Mouse (Mus musculus): ENCODE measurements around the gene Ppp2r3c. TPM values are rescaled to one million over a fixed set of nuclear protein-coding genes. Genes with fewer than 3 reads are reported as not detected.

Gene Ppp2r3c
- 10.8 and 11.9 TPM in 2 replicates for polyA plus RNA-seq (2015; fragmentation: Nextera tagmentation; extraction: Ambion mirVana)

DNA sequence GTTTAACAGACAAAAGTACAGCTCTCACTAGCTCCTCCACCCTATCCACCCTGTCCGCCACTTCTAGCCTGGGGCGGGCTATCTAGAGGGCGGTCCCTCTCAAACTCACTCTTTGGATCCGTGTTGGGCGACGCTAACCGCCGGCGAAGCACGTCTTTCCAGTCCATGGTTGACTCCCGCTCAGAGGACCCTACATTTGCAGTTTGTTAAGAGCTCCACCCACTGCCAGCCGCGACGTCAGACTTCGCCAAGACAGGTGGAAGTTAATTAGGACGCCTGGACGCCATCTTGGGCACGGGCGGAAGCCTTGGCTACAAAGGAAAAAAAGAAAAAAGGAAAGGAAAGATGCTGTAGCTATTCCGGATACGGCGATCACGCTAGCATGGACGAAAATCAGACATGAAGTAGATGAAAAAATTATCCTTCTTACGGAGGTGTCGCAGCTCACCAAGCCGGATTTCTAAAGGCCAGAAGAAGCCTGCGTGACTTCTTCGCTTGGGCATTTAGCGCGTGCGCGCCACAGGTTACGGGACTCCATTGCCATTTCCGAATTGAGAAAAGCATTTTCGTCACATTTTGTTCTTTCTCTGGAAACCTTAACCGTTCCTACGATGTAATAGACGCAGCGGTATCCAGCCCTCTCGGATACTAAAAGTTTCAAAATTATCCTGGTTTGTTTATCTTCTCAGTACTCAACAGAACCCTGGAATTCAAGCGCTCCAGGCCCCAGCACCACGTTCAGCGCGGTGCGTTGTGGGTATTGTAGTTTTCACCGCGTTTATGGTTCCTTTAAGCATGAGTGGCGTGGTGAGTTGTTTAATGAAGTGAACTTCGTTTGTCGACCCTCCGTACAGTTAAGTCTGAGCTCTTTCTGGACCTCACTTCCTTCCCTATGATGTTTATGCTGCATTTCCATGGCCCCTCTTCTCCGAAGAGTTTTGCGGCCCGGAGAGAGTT is at the start of gene Ppp2r3c:
TSS of gene Ppp2r3c (minus strand) at position 514 of the 957 bp plus-strand sequence.

DNA sequence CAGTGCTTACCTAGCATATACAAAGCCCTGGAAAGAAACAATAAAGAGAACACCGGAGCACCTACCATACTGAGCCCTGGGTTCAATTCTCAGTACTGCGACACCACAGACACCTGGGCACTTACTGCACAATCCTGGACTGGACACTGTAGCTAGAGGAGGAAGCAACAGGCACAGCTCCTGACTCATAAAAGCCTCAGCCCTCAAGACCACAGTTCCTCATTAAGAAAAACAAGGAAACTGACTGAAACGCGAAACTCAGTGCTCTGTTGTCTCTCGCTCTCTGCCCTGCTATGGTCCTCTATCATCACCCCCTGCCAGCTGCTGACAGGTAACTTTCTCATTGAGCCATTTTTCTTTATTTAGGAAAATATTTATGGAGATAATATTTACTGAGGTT is 3.5 kb downstream of the Ppp2r3c start, which contains the start of gene 1110008L16Rik:
TSS of gene 1110008L16Rik (plus strand) at position 242 of the 400 bp plus-strand sequence.

DNA sequence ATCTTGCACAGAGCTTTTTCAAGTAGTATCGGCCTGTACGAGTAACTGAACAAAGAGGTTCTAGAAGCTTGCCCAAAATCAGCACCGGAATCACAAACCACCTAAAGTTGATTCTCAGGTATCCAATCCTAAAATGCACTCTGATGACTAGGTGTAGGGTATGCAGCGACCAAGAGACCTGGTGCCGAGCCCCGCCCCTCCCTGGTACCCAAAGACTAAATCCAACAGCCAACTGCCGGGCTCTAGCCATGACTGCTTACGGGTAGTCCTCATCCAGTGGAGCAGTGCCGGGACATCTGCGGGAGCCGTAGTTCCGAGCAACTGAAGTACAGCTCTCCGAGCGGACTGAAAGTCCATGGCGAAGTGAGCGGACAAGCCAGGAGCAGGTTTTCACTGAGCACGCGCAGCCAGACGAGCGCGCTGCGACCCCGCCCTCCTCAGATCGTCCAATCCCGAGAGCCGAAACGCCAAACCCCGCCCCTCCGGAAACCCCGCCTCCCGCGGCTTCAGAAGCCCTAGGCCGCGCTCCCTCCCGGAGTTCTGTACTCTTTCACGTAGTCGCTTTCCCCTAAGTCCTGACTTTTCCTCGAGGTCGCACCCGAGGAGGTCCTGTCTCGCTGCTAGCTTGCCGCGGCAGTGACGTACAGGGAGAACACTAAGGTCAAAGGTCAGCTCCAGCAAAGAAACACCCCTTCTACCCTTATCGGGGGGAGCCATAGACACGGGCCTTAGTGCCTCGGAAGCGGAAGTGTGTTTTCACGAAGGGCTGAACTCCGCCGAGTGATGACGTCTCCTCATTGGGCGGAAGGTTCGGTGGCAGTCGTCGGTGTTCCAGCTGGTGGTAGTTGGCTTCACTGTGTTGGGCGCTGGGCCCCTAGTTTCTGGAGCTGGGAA is 72.9 kb downstream of the Ppp2r3c start, which contains the start of gene Srp54c:
TSS of gene Srp54c (plus strand) at position 543 of the 894 bp plus-strand sequence.

Other genes with a start within 250 kb of the Ppp2r3c start
- 28.3 and 31.8 TPM in 2 replicates for gene 2700097O09Rik, start 222.9 kb downstream of the Ppp2r3c start, polyA plus RNA-seq (2015; fragmentation: Nextera tagmentation; extraction: Ambion mirVana)
- gene Srp54a, start 222.7 kb downstream of the Ppp2r3c start, polyA plus RNA-seq (2015; fragmentation: Nextera tagmentation; extraction: Ambion mirVana), result 79.1 and 82.9 TPM in 2 replicates
- 15.9 and 16.5 TPM in 2 replicates for gene Fam177a, start 178.5 kb downstream of the Ppp2r3c start, polyA plus RNA-seq (2015; fragmentation: Nextera tagmentation; extraction: Ambion mirVana)
- gene Srp54b, start 147.9 kb downstream of the Ppp2r3c start, polyA plus RNA-seq (2015; fragmentation: Nextera tagmentation; extraction: Ambion mirVana), result 30.5 and 32.0 TPM in 2 replicates
- not detected in 2 replicates for gene 1700047I17Rik2, start 103.4 kb downstream of the Ppp2r3c start, polyA plus RNA-seq (2015; fragmentation: Nextera tagmentation; extraction: Ambion mirVana)
- 37.4 and 37.9 TPM in 2 replicates for gene Srp54c, start 72.8 kb downstream of the Ppp2r3c start, polyA plus RNA-seq (2015; fragmentation: Nextera tagmentation; extraction: Ambion mirVana)
- 7.9 and 8.5 TPM in 2 replicates for gene 1110008L16Rik, start 3.4 kb downstream of the Ppp2r3c start, polyA plus RNA-seq (2015; fragmentation: Nextera tagmentation; extraction: Ambion mirVana)
- 291 and 294 TPM in 2 replicates for gene Psma6, start 81.2 kb upstream of the Ppp2r3c start, polyA plus RNA-seq (2015; fragmentation: Nextera tagmentation; extraction: Ambion mirVana)
- 56.3 and 60.7 TPM in 2 replicates for gene Nfkbia, start 189.6 kb upstream of the Ppp2r3c start, polyA plus RNA-seq (2015; fragmentation: Nextera tagmentation; extraction: Ambion mirVana)